In genomic region chr13:80902796-80903195, GRCm38 (mm10) we compare ENCODE assay signal across 12 mouse cellular contexts.
"Had no signal": no experiment of that assay in that cellular context is flagged by ENCODE, and none has a peak within 500 bp of the region (broad histone marks: within the 10 kb centered on the region; RNA-seq: fewer than 3 reads in every experiment).

No protein-coding gene starts in this region.

- H3K27me3 ChIP-seq: limb, embryonic 13.5 days; midbrain, embryonic 15.5 days; neural tube, embryonic 13.5 days had no signal

- H3K4me2 ChIP-seq: limb, embryonic 13.5 days; midbrain, embryonic 15.5 days; neural tube, embryonic 13.5 days had no signal

- H3K27ac ChIP-seq: limb, embryonic 13.5 days; liver, embryonic 14.5 days; midbrain, embryonic 10.5 days; midbrain, embryonic 15.5 days; neural tube, embryonic 13.5 days had no signal

- H3K9ac ChIP-seq: limb, embryonic 13.5 days; liver, embryonic 14.5 days; midbrain, embryonic 15.5 days; neural tube, embryonic 13.5 days had no signal

- H3K4me1 ChIP-seq: limb, embryonic 13.5 days; midbrain, embryonic 10.5 days; midbrain, embryonic 15.5 days; neural tube, embryonic 13.5 days had no signal

- H3K4me3 ChIP-seq: layer of hippocampus, adult 2 months; limb, embryonic 13.5 days; midbrain, embryonic 10.5 days; midbrain, embryonic 15.5 days; neural tube, embryonic 13.5 days had no signal

- DNase-seq: kidney, postnatal 10 days; kidney, postnatal 4 days; left cerebral cortex, postnatal 4 days; lung, adult 18-20 months; right cerebral cortex, adult 18-20 months; thymus, postnatal 36 days had no signal

- H3K9me3 ChIP-seq: limb, embryonic 13.5 days; midbrain, embryonic 10.5 days; midbrain, embryonic 15.5 days; neural tube, embryonic 13.5 days had no signal

- ATAC-seq: midbrain, embryonic 15.5 days had no signal
